In genomic region chr2:134924143-134924655, GRCm38 (mm10) we compare ENCODE assay signal across 30 mouse cellular contexts.
DNase-seq lines count a peak whose midpoint lies in the region; ATAC-seq and TF ChIP-seq lines count a peak whose summit lies in the region.
"Had no signal": no experiment of that assay in that cellular context is flagged by ENCODE, and none has a peak within 500 bp of the region (broad histone marks: within the 10 kb centered on the region; RNA-seq: fewer than 3 reads in every experiment).

No protein-coding gene starts in this region.

- peaks cover 17% of the 10 kb centered on the region for H3K4me1 ChIP-seq in cerebellum, adult 2 months (ENCODE audit: control insufficient read depth, insufficient read depth, low read length)
- peaks cover 14% of the 10 kb centered on the region for H3K4me1 ChIP-seq in heart, adult 2 months (ENCODE audit: control insufficient read depth, insufficient read depth, low read length)
- H3K4me1 ChIP-seq in lung, postnatal 0 days (ENCODE audit: insufficient read depth, low read depth, low read length) = no peaks in the 10 kb centered on the region
- H3K4me1 ChIP-seq: limb, embryonic 15.5 days had no signal

- no peak for TF ChIP-seq CTCF in cerebellum, adult 2 months (IDR thresholded peaks at IDR 0.05; ENCODE audit: borderline replicate concordance, insufficient read depth, low read depth, low read length)
- TF ChIP-seq CTCF in heart, adult 2 months (IDR thresholded peaks at IDR 0.05) = 0 out of 2 replicates have a peak, but pooled peaks have one; percentile 8
- TF ChIP-seq CTCF in lung, postnatal 0 days (IDR thresholded peaks at IDR 0.05) = 0 out of 2 replicates have a peak, but pooled peaks have one; percentile 4

- no peak for TF ChIP-seq EP300 in heart, adult 2 months (IDR thresholded peaks at IDR 0.05; ENCODE audit: insufficient read depth, low read depth, low read length)
- no peak for TF ChIP-seq EP300 in lung, postnatal 0 days (IDR thresholded peaks at IDR 0.05)

- no peaks in the 10 kb centered on the region; the same call in 1 of the 2 replicates for H3K79me2 ChIP-seq in heart, adult 2 months (replicated peaks; ENCODE audit: control insufficient read depth, insufficient read depth, low read length)

- H3K27me3 ChIP-seq in cerebellum, adult 2 months (ENCODE audit: control insufficient read depth, insufficient read depth, low read length) = no peaks in the 10 kb centered on the region
- no peaks in the 10 kb centered on the region for H3K27me3 ChIP-seq in heart, adult 2 months (ENCODE audit: control insufficient read depth, insufficient read depth, low read length)
- H3K27me3 ChIP-seq in lung, postnatal 0 days (replicated peaks; ENCODE audit: insufficient read depth, low read length) = no peaks in the 10 kb centered on the region
- H3K27me3 ChIP-seq: CH12.LX; limb, embryonic 15.5 days; midbrain, embryonic 13.5 days; neural tube, embryonic 15.5 days had no signal

- DNase-seq in cerebellum, postnatal 10 days = peak; percentile 21 to 24
- no peak for DNase-seq in cerebellum, adult 2 months
- DNase-seq in heart, adult 2 months = no peak
- no peak for DNase-seq in heart, adult 18-20 months
- DNase-seq in lung, postnatal 0 days (ENCODE audit: low spot score) = no peak
- DNase-seq in lung, adult 18-20 months = no peak
- DNase-seq in spleen, postnatal 4 days (ENCODE audit: low spot score in 2 of 2) = no peak
- DNase-seq: adrenal gland, adult 8-10 months; cerebellum, adult 9-10 months; gastrocnemius, postnatal 14 days; heart, postnatal 36 days; kidney, adult 11 months; kidney, postnatal 36 days; layer of hippocampus, postnatal 36 days; lung, postnatal 10 days; retina, postnatal 1 day; right cerebral cortex, postnatal 14 days; thymus, adult 18-20 months; thymus, postnatal 25 days had no signal

- H3K27ac ChIP-seq in cerebellum, adult 2 months (ENCODE audit: insufficient read depth, low read length) = no peak overlapping the region
- no peak overlapping the region for H3K27ac ChIP-seq in heart, adult 2 months
- H3K27ac ChIP-seq in lung, postnatal 0 days (ENCODE audit: low read length) = no peak overlapping the region
- H3K27ac ChIP-seq: hindbrain, embryonic 12.5 days; hindbrain, postnatal 0 days; limb, embryonic 10.5 days; limb, embryonic 15.5 days; macrophage; midbrain, embryonic 13.5 days; neural tube, embryonic 15.5 days had no signal

- no peak overlapping the region for H3K4me3 ChIP-seq in cerebellum, adult 2 months (replicated peaks; ENCODE audit: insufficient read depth, low read depth, low read length)
- H3K4me3 ChIP-seq in heart, adult 2 months = no peak overlapping the region
- no peak overlapping the region for H3K4me3 ChIP-seq in lung, postnatal 0 days (ENCODE audit: low read depth, low read length)
- H3K4me3 ChIP-seq: erythroblast, embryonic 14.5 days; hindbrain, embryonic 12.5 days; limb, embryonic 10.5 days; limb, embryonic 15.5 days; midbrain, embryonic 13.5 days; neural tube, embryonic 15.5 days had no signal

- intact Hi-C loops in heart, adult 2 months (cut with DNase I) = loop anchor here (5.0 kb wide), 1 partner anchor 137 kb away; the partner anchor contains the start of gene Plcb1

- WGBS in cerebellum, adult 2 months = 90% methylated on average over 4 of the region's 4 CpGs
- 93% methylated on average over 4 of the region's 4 CpGs for WGBS in heart, adult 2 months
- 92% methylated on average over 4 of the region's 4 CpGs for WGBS in lung, postnatal 0 days

- H3K9ac ChIP-seq in heart, adult 2 months (ENCODE audit: low read depth, low read length) = no peak overlapping the region
- H3K9ac ChIP-seq in lung, postnatal 0 days (replicated peaks; ENCODE audit: low read depth) = no peak overlapping the region
- H3K9ac ChIP-seq: hindbrain, embryonic 12.5 days; limb, embryonic 15.5 days; midbrain, embryonic 13.5 days; neural tube, embryonic 15.5 days had no signal

- peaks cover 29% of the 10 kb centered on the region for H3K36me3 ChIP-seq in heart, adult 2 months (ENCODE audit: control insufficient read depth, insufficient read depth, low read length)
- H3K36me3 ChIP-seq in lung, postnatal 0 days (ENCODE audit: insufficient read depth, low read length) = no peaks in the 10 kb centered on the region
- H3K36me3 ChIP-seq: hindbrain, embryonic 12.5 days; limb, embryonic 10.5 days; limb, embryonic 15.5 days; midbrain, embryonic 13.5 days; neural tube, embryonic 15.5 days had no signal

- no peak for ATAC-seq in lung, postnatal 0 days
- ATAC-seq in activated CD4-positive, CD25-positive, alpha-beta regulatory T cell, adult 4 months = no peak
- ATAC-seq: hindbrain, postnatal 0 days; midbrain, embryonic 13.5 days had no signal

- TF ChIP-seq POLR2A in cerebellum, adult 2 months (IDR thresholded peaks at IDR 0.05; ENCODE audit: borderline replicate concordance, insufficient read depth, low read length) = no peak
- TF ChIP-seq POLR2A in heart, adult 2 months (IDR thresholded peaks at IDR 0.05; ENCODE audit: insufficient read depth, low read depth, low read length) = no peak

- H3K9me3 ChIP-seq in lung, postnatal 0 days (ENCODE audit: low read length) = no peaks in the 10 kb centered on the region
- H3K9me3 ChIP-seq: hindbrain, embryonic 12.5 days; limb, embryonic 10.5 days; limb, embryonic 15.5 days; midbrain, embryonic 13.5 days; neural tube, embryonic 15.5 days had no signal

- no peak overlapping the region for H3K4me2 ChIP-seq in lung, postnatal 0 days (replicated peaks; ENCODE audit: low read depth, low read length)
- H3K4me2 ChIP-seq: heart, embryonic 11.5 days; hindbrain, embryonic 12.5 days; limb, embryonic 15.5 days; midbrain, embryonic 13.5 days; neural tube, embryonic 15.5 days had no signal

Comparison
In these comparisons a context has a peak if more than half of its experiments do, and no peak if none do; other contexts are left out.
1. DNase-seq: peak in cerebellum, postnatal 10 days (2 of 2); none in cerebellum, adult 2 months (0 of 2), heart, adult 2 months (0 of 2), heart, adult 18-20 months (0 of 2), lung, postnatal 0 days (single experiment), lung, adult 18-20 months (0 of 2) and spleen, postnatal 4 days (0 of 2).